Mouse (Mus musculus) lung, adult 2 months (tissue): ENCODE data around the gene Baiap2l1. TPM values are rescaled to one million over a fixed set of nuclear protein-coding genes. Genes with fewer than 3 reads are reported as not detected.
A peak's percentile ranks its signal among the peaks of the same experiment; 100 is the strongest.

Experiments used
- DNase-seq: peaks from one replicate; pipeline ENCODE4 v3.0.0; 2022
- H3K4me1 ChIP-seq: fragments of 200-500 bp; 2 replicates; pipeline ENCODE4 v1.6.1; 2011; ENCODE audit warnings: low read length; ENCODE audit not compliant: control insufficient read depth, insufficient read depth
- H3K4me3 ChIP-seq: fragments of 200-500 bp; replicated peaks from 2 replicates; pipeline ENCODE3; 2011; ENCODE audit warnings: low read depth, mild to moderate bottlenecking, control low read depth, low read length; ENCODE audit errors: extremely low read depth
- CTCF ChIP-seq: fragments of 200-500 bp; IDR thresholded peaks from 2 replicates; pipeline ENCODE4 v1.5.1; 2011; ENCODE audit warnings: mild to moderate bottlenecking, low read length, control low read depth; ENCODE audit not compliant: insufficient read depth
- POLR2A ChIP-seq: fragments of 200-500 bp; IDR thresholded peaks from 2 replicates; pipeline ENCODE4 v1.6.1; 2011; ENCODE audit warnings: low read depth, mild to moderate bottlenecking, control low read depth, low read length, borderline replicate concordance; ENCODE audit errors: extremely low read depth
- WGBS: fragments of 180-500 bp; shearing (Covaris S2); methylation state at CpG from one replicate; pipeline ENCODE4 v1.1.7; 2018; 5-methylcytosine and 5-hydroxymethylcytosine counted together
- polyA plus RNA-seq: library from polyadenylated mRNA; depleted of rRNA; stranded (reverse); fragments of >200 nt; gene quantifications from 2 replicates; pipeline ENCODE4 v1.2.3, GENCODE M21; 2012; rRNA removed

The Baiap2l1 gene
- polyA plus RNA-seq, 1 experiment, result 20.4 TPM

DNA sequence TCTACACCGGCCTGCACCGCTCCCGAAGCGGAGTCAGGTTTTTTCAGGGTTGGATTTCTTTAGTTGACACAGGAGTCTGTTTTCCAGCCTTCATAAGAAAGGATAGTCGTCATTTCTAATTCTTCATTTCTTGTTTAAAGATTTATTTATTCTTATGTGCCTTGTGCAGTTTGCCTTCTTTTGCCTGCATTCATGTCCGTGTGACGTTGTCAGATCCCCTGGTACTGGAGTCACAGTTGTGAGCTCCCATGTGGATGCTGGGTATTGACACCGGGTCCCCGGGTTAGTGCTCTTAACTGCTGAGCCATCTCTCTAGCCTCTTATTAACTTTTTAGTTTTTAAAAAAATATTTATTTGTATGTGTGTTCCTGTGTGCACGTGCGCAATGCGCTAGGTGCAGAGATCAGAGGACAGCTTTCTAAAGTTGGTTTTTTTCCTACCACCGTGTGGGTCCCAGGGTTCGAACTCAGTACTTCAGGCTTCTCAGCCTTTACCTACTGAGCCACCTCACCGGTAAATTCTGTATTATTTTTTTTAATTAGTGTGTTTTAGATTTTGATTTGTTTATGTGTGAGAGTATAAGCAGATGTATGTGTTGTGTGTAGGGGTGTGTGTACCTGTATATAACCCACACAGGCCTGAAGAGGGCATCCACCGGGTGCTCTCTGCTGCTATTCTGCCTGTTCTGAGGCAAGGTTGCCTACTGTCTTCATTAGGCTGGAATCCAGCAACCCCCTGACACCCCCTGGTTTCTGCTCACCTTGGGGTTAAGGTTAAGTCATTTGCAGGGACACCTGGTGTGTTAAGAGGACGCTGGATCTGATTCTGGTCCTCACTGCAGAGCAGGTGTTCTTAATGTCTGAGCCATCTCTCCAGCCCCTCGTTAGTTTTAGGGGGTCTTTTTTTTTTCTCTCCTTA lies 133.8 kb downstream of the Baiap2l1 start:
- DNase-seq, result no peak
- Histone ChIP-seq H3K4me3 (peak overlapping the region; percentile 79), H3K4me1 (peaks cover 25% of the 10 kb centered on the region)
- TF ChIP-seq POLR2A (no peak), CTCF (no peak)
- 27% methylated on average over 18 of the region's 18 CpGs for WGBS

DNA sequence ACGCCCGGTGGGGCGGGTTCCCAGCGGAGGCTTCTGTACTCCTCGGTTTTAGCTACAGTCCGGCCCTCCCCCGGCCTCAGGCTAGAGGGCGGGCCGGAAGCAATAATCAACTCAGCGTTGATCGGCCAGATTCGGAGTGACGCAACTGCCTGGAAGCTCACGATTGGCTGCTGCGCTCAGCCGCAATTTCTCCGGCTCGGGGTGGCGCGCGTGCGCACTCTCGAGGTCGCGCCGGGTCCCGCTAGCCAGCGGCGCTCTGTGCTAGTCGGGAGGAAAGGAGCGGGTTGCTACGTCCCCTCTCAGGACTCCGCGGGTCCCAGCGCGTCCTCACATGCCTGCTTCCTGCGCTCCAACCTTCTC lies 134.4 kb downstream of the Baiap2l1 start, which contains the start of gene Tecpr1:
Gene Tecpr1 (minus strand): TSS at position 113 of the 360 bp plus-strand sequence.
- WGBS, result under 1% methylated on average over 37 of the region's 37 CpGs
- H3K4me1 ChIP-seq, result peaks cover 27% of the 10 kb centered on the region
- TF ChIP-seq CTCF, result no peak
- peak; percentile 87 for TF ChIP-seq POLR2A

DNA sequence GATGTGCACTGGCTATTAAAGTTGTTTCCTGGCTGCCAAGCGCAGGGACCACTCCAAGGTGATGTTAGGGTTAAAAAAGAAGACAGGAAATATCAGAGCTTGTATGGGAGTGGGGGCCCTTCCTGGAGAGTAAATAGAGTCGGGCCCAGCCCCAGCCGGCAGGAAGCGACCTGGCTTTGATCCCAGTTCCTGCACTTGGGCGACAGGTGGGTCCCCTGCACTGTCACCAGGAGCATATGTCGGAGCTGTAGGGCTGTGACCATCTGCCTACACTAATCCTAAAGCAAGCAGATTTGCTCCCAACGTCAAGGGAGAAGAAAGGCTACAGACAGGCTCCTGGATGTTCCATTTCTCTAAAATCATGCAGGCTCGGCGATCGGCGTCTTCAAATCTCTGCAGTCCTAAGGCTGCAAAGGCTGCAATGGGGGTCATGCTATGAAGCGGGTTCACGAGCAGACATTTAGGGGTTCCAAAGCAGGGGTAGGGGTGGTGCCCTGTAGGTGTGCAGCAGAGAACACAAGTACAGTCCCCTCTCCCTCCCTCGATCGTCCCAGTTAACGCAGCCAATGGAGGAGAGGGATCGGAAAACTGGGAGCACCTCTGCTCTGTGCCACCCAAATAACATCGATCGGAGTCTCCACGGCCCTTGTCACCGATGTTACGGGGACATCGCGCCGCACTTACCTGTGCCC lies 135.0 kb downstream of the Baiap2l1 start:
- under 1% methylated on average over 25 of the region's 25 CpGs for WGBS
- Histone ChIP-seq H3K4me1 (peaks cover 27% of the 10 kb centered on the region), H3K4me3 (peak overlapping the region; percentile 95)
- peak; percentile 57 for DNase-seq
- TF ChIP-seq CTCF (no peak), POLR2A (peak; percentile 23; the same call in 1 of the 2 replicates)

More for the DNA sequence above, 134.4 kb downstream of the Baiap2l1 start, which contains the start of gene Tecpr1:
- peak; percentile 92 for DNase-seq
- peak within 1 kb of the TSS; percentile 95 for H3K4me3 ChIP-seq

DNA sequence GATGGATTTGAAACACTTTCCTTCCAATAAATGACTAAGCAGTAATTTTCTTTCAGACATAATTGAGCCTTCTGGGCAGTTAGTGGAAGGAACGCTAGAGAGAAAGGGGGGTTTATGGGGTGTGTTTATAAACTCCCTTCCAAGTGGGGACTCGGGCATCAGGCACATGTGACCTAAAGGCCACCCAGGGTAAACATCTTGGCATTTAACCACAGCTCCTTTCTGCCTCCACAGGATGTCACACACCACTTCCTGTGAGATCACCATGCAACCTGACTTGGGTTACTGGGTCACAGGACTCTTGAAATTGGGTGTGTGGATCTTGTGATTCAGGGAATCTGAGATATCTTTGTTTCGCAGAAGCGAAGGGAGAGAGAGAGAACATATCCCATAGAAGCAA lies 136.6 kb downstream of the Baiap2l1 start:
- Histone ChIP-seq H3K4me1 (peaks cover 27% of the 10 kb centered on the region), H3K4me3 (no peak overlapping the region)
- peak; percentile 26 for DNase-seq
- TF ChIP-seq CTCF (no peak), POLR2A (no peak)
- 19% methylated on average over 4 of the region's 4 CpGs for WGBS

DNA sequence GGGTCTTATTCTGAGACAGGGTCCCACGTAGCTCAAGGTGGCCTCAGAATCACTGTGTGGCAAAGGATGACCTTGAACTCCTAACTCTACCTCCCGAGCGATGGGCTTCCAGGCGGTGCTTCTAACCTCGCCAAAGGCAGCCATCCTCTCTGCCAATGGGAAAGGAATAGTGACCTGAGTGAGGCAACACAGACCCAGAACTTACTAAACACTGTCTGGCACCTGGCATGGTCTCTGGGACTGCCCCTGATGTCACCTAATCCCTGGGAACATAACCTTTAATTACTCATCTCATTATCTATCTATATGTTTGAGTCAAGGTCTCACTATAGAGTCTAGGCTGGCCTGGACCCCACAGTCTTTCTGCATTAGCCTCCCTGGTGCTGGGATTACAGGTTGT lies 138.0 kb downstream of the Baiap2l1 start:
- no peak for DNase-seq
- WGBS, result 86% methylated on average over 5 of the region's 5 CpGs
- peaks cover 26% of the 10 kb centered on the region for H3K4me1 ChIP-seq
- no peak for TF ChIP-seq CTCF
- TF ChIP-seq POLR2A, result no peak
- no peak overlapping the region for H3K4me3 ChIP-seq

DNA sequence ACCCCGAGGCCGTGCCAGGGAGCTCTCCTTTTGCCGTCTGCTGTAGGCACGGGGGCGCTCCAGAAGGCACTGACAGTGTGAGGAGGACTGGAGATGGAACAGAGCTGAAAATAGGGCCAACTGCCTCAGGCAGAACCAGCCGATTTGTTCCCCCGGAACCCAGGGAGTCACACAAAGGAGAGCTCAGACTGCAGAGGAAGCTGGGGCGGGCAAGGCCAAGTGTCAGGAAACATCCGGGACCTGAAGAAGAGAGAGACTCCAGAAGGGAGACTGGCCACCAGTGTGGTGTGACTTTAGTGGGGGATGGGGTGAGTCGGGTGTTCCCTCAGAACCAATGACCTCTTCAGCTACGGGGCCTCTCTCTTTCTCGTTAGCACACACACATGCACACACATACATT lies 138.6 kb downstream of the Baiap2l1 start:
- H3K4me3 ChIP-seq, result no peak overlapping the region
- no peak for DNase-seq
- 51% methylated on average over 12 of the region's 12 CpGs for WGBS
- H3K4me1 ChIP-seq, result peaks cover 22% of the 10 kb centered on the region
- no peak for TF ChIP-seq CTCF
- no peak for TF ChIP-seq POLR2A

DNA sequence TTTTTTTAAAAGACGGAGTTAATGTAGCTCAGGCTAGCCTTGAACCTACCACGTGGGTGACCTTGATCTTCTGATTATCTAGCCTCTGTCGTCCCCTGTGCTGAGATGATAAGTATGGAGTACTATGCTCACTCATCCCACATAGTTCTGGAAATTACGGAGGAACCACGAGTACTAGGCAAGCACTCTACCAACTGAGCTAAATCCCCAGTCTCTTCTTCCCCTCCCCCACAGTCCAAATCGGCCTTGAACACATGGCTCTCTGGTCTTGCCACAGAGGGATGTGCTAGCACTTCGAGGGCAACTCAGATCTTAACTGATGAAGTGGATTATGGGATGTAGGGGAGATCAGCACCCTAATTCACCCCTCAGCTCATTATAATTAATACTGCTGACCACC lies 139.9 kb downstream of the Baiap2l1 start:
- DNase-seq, result no peak
- WGBS, result 88% methylated on average over 7 of the region's 7 CpGs
- Histone ChIP-seq H3K4me3 (no peak overlapping the region), H3K4me1 (peaks cover 20% of the 10 kb centered on the region)
- no peak for TF ChIP-seq POLR2A

DNA sequence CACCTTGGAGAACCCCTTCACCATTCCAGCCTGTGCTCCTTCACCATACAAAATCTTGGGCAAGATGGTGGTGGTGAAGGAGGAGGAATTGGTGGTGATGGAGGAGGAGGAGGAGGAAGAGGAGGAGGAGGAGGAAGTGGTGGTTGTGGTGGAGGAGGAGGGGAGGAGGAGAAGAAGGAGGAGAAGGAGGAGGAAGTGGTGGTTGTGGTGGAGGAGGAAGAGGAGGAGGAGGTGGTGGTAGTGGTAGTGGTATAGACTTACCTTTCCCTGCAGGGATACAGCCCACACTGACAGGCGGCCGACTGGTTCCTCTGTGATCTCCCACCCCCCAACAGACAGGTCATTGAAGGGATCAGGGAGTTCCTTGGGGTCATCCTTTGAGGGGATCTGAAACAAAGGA lies 141.9 kb downstream of the Baiap2l1 start:
- no peak for DNase-seq
- TF ChIP-seq CTCF (no peak), POLR2A (no peak)
- 79% methylated on average over 2 of the region's 2 CpGs for WGBS
- Histone ChIP-seq H3K4me1 (peaks cover 11% of the 10 kb centered on the region; the same call in 1 of the 2 replicates), H3K4me3 (no peak overlapping the region)

Other genes with a start within 250 kb of the Baiap2l1 start
- 1.1 and 1.6 TPM in 2 replicates for gene Bhlha15, start 167.8 kb downstream of the Baiap2l1 start, polyA plus RNA-seq
- 107 and 117 TPM in 2 replicates for gene Tecpr1, start 134.5 kb downstream of the Baiap2l1 start, polyA plus RNA-seq
- gene Bri3, start 113.7 kb downstream of the Baiap2l1 start, polyA plus RNA-seq, result 164 and 182 TPM in 2 replicates
- gene Nptx2, start 187.8 kb upstream of the Baiap2l1 start, polyA plus RNA-seq, result 1.4 TPM in 2 replicates